Mouse (Mus musculus): Measurements from ENCODE around the gene Cd44.
A peak's percentile ranks its signal among the peaks of the same experiment; 100 is the strongest.

DNA sequence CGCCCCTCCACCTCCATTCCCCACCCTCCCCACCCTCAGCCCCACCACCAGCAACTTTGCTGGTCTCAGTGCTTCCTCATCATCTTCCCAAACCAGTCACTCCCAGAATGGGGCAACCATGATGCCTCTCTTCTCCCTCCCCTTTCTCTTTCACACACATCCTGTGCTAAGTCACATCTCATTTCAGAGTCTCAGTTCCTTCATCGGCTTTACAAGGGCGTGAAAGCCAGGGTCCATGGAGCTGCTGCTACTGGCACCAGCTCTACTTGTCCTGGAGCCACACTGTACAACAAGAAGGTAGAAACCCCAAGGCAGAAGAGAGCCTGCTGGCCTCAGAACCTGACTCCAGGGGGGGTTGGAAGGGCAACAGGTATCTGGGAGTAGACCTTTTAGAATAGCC is 2.2 kb downstream of the Cd44 start:
- 0 out of 2 replicates have a peak, but pooled peaks have one; percentile 53 for TF ChIP-seq RCOR1 (conservative IDR thresholded peaks at IDR 0.05; ENCODE audit: low read depth, low read length)
- peak; percentile 77 for TF ChIP-seq SIN3A (IDR thresholded peaks at IDR 0.05; ENCODE audit: low read length)
- TF ChIP-seq CTCF (conservative IDR thresholded peaks at IDR 0.05 in 1 of 2, IDR thresholded peaks at IDR 0.05 in 1 of 2; ENCODE audit: low read depth in 2 of 2, low read length in 2 of 2), result no peak
- TF ChIP-seq ETS1 (conservative IDR thresholded peaks at IDR 0.05; ENCODE audit: low read depth, low read length), result 0 out of 2 replicates have a peak, but pooled peaks have one; percentile 27
- peak; percentile 48; the same call in 1 of the 2 replicates for TF ChIP-seq CHD2 (IDR thresholded peaks at IDR 0.05; ENCODE audit: low read length)
- TF ChIP-seq POLR2A (IDR thresholded peaks at IDR 0.05; ENCODE audit: low read depth, low read length), result peak; percentile 37
- TF ChIP-seq HCFC1 (IDR thresholded peaks at IDR 0.05; ENCODE audit: low read depth, low read length), result 0 out of 2 replicates have a peak, but pooled peaks have one; percentile 15
- no peak for TF ChIP-seq POLR2AphosphoS2 (IDR thresholded peaks at IDR 0.05; ENCODE audit: low read depth, low read length)
- no peak for TF ChIP-seq ZMIZ1 (IDR thresholded peaks at IDR 0.05; ENCODE audit: low read depth, low read length)
- no peak for TF ChIP-seq MEF2A (IDR thresholded peaks at IDR 0.05; ENCODE audit: borderline replicate concordance, low read depth, low read length)
- no peak for TF ChIP-seq ELF1 (IDR thresholded peaks at IDR 0.05; ENCODE audit: low read depth, low read length)
- TF ChIP-seq MAFK (IDR thresholded peaks at IDR 0.05; ENCODE audit: insufficient replicate concordance, low read length), result no peak
- no peak; the same call in 1 of the 2 replicates for TF ChIP-seq CHD1 (IDR thresholded peaks at IDR 0.05; ENCODE audit: low read depth, low read length)
- peak; percentile 59; the same call in 1 of the 2 replicates for TF ChIP-seq MAX (IDR thresholded peaks at IDR 0.05; ENCODE audit: low read length)

Measured in CH12.LX (cell line).